Mouse (Mus musculus) liver, embryonic 14.5 days (tissue): ENCODE measurements at regions not wholly inside any gene's neighbourhood (a gene's known extent, or its start where the extent isn't known, plus 50 kb on each side); places are given as distances from the start of the nearest gene placed in this dataset.

Source experiments
- CTCF ChIP-seq: IDR thresholded peaks from 2 replicates; pipeline ENCODE4 v1.5.1; 2016; ENCODE audit warnings: antibody characterized with exemption, low read depth, control low read depth
- EP300 ChIP-seq: IDR thresholded peaks from 2 replicates; pipeline ENCODE4 v1.6.1; 2016; ENCODE audit warnings: antibody characterized with exemption, low read depth

DNA sequence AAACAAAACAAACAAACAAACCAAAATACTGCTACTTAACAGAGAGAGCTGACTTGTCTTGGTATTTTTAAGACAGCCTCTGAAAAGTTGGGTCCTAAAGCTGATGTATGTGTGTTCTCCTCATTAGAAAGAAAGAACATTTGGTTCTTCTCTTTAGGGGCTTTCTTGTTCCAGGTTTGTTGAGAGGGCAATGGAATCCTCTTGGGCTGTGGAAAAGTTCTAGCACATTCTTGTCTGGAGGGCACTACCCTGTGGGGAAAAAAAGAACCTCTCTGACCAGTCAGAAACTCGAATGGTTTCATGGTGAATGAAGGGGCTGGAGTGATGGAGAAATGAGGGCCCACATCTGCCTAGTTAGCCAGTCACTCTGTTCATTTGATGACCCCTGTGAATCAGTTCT, 1874.5 kb upstream of the Lrrc6 start:
- TF ChIP-seq CTCF = no peak
- TF ChIP-seq EP300 = no peak
